Mouse (Mus musculus) urinary bladder, postnatal 14 days (tissue): Measurements from ENCODE around the gene Rln3.
A peak's percentile ranks its signal among the peaks of the same experiment; 100 is the strongest.

Experiments
- DNase-seq: peaks from one replicate; pipeline ENCODE4 v3.0.0; 2021; ENCODE audit warnings: low spot score

Gene Rln3

GRCm38 (mm10) chr8:83996567-83997505 lies 48.0 kb downstream of the Rln3 start:
- peak; percentile 91 for DNase-seq

GRCm38 (mm10) chr8:83995973-83996372 lies 48.8 kb downstream of the Rln3 start:
- DNase-seq, result no peak

- no peak for DNase-seq
Observed at GRCm38 (mm10) chr8:83994030-83994429, 50.8 kb downstream of the Rln3 start.
